Mouse (Mus musculus): Measurements from ENCODE around the gene Parp3.

Gene Parp3

DNA sequence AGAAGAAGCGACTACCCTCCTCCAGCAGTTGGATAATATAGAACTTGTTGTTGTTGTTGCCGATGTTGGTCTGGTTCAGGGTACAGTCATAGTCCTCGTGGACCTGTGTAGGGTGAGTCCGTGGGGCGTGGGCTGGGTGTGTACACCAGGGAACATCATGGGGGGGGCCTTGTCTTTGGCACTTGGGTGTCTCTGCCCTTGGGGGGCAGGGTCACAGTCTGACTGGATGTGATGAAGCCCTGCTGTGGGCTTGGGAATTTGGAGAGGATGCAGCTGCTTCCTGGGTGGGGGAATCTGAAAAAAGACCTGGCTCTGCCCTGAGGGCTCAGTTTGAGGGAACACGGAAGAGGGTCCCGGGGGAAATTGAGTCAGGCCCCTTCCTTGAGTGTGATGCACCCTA lies 1.7 kb downstream of the Parp3 start:
- no peak for DNase-seq (ENCODE audit: low spot score in 2 of 2)

DNA sequence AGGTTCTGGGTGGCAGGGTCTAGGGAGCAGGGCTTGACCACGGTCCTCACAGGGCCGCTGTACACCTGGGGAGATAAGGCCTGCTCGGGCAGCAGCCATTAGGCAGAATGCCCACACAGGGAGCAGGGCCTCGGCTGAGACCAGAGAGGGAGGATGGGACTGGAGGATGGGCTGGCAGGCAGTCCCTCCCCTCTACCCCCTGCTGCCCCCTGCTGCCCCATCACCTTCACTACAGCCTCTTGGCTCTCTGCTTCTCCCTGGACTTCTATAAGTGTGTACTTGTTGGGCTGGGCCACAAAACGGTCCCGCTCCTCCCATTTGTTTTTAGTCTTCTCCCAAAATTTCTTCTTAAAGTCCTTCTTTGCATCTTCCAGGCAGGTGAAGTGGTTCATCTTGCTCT lies 2.3 kb downstream of the Parp3 start:
- peak; percentile 48 to 61 for DNase-seq (ENCODE audit: low spot score in 2 of 2)

DNA sequence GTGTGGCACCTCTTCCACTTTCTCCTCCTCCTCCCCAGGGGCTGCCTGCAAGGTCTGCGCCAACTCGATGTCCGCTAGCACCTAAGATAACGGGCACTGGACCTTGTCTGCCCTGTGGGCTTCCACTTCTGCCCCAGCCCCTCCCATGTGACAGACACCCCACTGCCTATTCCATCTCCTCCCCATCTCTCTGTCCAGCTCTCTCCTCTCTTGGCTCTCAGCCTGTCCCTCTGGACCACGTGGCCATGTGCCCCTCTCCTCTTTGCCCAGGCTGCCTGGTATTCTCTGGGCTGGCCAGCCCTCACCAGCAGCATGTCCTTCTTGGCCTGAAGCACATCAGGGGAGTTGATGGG lies 3.0 kb downstream of the Parp3 start:
- no peak for DNase-seq (ENCODE audit: low spot score in 2 of 2)

DNA sequence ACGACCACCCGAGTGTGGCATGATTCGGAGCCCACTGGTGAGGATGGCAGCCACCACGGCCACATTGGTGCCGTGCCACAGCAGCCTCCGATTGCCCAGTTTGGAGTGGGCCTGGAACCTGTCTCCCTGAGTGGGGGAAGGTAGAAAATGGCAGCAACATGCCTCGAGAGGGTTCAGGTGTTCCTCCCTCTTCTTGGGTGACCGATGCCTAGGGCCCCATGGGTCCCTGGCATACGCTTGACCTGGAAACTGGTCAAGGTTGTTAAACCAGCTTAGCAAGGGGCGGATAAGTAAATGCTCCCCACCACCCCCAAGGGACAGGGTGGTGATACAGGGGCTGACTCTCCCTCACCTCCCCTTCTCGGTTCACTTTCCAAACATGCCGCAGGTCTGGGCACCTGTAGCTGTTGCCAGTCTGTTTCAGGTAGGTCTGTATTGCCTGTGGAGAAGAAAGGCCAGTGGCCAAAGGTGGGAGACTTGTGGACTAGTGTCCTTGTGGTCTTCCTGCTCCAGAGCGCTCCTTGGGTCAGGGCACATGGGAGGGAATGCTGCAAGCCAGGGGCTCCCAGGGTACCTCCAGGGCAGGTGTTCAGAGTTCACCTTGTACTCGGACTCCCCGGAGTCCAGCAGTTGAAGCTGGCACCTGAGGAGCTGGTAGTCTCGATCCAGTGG lies 3.5 kb downstream of the Parp3 start:
- no peak for DNase-seq (ENCODE audit: low spot score in 2 of 2)

DNA sequence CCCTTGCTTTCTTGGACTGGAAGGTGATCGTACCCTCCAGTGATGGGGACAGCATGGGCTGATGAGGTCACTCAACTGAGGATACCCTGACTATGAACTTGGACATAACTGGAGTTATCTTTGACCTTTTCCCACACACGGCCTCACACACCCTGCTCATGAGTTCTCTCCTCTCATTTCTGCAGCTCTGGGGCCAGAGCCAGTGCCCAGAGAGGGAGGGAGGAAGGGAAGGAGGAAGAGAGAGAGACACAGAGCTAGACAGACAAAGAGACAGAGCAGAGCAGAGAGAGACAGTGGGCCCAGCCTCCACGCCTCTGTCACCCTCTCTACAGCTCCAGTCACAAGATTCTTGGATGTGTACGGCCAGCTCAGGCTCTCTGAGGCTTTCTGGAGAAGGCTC lies 4.4 kb downstream of the Parp3 start:
- no peak for DNase-seq (ENCODE audit: low spot score in 2 of 2)

DNA sequence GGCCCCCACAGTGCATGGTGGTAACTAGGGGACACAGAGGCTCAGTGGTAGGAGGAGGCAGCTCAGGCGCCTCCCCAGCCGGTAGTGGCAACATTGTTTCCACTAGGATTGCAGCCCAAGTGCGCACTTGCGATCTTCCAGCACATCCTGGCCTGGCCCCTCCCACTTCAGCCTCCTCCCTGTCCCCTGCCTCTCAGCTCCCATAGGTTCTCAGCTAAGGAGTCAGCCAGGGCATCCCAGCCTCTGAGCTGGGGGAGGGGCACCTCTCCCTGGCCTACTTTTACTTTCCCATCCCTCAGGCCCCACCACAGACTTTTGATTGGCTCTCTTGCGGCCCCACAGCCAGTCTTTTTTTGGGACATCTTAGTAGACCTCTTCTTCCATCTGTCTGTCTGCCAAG lies 4.9 kb downstream of the Parp3 start:
- DNase-seq (ENCODE audit: low spot score in 2 of 2), result peak in 1 of 2 experiments; percentile 48

DNA sequence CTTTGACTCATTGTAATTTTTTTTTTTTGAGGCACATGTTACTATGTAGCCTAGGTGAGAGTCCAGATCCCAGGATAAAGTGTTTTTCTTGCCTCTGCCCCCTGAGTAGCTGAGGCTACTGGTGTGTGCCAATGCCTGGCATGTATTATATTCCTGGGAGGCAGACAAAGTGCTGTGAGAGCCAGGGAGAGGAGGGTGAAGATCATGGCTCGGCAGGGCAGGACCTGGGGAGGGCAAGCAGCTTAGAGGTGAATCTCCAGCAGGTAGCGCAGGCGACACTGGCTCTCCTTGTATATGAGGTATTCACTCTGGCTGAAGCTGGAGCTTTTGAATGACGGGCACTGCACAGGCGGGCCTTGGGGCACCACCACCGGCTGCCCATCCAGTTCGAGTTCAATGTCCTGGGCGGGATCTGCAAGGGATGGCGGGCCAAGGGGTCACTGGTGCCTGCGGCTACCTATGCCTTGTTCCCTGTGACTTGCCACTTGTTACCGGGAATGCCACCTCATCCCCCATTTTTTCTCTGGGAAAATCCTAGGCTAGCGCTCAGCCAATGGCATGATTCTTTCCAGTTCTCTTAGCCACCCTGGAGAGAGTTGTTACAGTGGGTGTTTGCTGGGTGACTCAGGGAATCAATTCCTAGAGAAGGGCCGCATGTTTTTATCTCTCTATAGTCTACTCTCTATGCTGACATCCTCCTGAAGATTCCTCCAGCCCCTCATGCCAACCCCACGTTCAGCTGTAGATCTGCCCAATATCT lies 5.6 kb downstream of the Parp3 start:
- no peak for DNase-seq (ENCODE audit: low spot score in 2 of 2)

DNA sequence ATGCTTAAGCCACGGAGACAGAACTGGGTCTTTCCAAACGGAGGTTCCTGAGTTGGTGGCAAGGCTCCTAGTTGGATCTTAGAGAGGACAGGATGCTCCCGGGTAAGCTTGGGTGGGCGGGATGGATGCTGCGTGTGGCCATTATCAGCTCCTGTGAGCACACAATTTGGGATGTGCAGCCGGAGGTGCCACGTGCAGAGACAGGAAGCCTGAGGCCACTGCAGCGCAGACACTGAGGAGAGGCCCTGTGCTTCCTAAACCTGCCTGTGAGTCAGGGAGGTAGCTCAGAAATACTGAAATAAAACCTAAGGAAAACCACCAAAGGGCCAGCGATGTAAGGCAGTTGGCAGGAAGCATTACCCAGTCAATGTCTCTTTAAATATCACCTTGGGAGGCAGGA lies 7.0 kb downstream of the Parp3 start:
- no peak for DNase-seq (ENCODE audit: low spot score in 2 of 2)

DNA sequence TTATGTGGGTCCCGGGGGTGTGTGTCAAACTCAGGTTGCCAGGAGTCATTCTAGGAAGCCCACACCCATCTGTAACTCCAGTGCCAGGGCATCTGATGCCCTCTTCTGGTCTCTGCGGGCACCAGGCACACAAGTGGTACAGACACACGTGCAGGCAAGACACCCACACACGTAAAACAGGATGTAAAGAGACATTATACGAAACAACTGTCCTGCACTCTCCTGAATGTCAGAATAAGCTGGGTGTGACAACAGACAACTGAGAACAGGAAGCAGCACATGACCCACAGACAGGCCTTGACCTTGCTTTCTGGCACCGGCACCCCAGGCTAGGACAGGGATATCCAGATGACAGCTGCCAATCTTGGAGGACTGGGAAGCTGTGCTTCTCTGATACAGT lies 7.4 kb downstream of the Parp3 start:
- no peak for DNase-seq (ENCODE audit: low spot score in 2 of 2)

DNA sequence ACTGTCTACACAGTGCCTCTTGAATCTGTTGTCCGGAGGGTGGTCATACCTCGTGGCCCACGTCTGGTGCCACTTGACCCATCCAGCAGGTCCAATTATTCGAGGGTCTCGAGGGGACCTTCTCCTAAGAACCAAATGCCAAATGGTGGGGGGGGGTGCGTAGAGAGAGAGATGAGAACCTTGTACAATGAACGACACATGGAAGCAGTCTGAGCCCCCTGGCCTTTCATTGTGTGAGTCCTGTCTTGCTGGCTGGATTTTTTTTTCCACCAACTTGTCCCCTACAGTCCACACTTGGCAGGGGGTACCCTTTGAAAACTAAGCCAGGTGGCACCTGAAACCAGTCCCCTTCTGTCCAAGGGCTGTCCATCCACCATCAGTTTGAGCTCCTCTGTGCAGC lies 9.0 kb downstream of the Parp3 start:
- no peak for DNase-seq (ENCODE audit: low spot score in 2 of 2)

DNA sequence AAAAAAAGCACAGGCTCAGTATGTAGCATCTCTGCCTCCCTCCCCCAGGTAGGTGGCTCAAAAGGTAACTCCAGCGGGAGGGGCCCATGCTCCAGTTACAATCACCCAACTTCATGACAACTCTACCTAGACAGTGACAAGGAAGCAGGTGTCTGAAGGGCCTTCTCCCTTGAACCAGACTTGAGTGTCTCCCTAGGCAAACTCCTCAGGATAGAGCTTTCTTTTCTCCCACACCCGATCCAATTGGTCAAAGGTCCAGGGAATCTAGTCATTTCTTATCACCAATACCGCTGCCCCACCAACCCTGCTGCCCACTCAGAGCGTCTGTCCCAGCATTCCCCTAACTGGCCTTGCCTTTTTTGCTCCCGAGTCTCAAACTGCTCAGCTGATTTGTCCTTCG lies 10.0 kb downstream of the Parp3 start:
- DNase-seq (ENCODE audit: low spot score in 2 of 2), result no peak

DNA sequence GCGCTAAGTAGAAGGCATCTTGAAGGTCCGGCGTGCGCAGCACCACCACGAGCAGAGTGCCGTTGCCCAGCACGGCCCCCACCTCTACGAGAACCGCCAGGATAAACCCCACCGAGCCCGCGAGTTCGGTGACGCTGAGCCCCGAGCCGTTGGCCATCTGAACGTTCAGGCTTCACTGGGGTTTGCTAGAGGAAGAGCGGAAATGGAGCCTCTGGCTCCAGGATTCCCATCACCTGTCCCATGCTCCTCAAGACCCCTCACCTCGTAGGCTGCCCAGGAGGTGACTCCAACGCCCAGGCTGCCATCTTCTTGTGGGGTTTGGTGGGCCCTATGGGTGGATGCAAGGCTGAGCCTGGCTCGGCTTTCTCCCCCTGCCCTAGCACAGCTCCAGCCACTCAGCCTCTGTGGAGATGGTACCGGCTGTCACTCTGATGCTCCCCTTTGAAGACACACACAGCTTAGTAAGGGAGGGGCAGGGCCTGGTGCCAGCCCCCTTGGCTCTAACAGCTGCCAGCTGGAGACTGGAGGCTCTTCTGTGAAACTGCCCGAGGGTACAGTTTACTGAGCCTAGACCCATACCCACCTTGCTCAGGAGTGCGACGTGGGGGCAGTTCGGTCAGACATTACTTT lies 11.1 kb downstream of the Parp3 start, which contains the start of gene Gpr62:
TSS of gene Gpr62 (minus strand) at position 368 of the 630 bp plus-strand sequence.
- DNase-seq (ENCODE audit: low spot score in 2 of 2), result no peak

DNA sequence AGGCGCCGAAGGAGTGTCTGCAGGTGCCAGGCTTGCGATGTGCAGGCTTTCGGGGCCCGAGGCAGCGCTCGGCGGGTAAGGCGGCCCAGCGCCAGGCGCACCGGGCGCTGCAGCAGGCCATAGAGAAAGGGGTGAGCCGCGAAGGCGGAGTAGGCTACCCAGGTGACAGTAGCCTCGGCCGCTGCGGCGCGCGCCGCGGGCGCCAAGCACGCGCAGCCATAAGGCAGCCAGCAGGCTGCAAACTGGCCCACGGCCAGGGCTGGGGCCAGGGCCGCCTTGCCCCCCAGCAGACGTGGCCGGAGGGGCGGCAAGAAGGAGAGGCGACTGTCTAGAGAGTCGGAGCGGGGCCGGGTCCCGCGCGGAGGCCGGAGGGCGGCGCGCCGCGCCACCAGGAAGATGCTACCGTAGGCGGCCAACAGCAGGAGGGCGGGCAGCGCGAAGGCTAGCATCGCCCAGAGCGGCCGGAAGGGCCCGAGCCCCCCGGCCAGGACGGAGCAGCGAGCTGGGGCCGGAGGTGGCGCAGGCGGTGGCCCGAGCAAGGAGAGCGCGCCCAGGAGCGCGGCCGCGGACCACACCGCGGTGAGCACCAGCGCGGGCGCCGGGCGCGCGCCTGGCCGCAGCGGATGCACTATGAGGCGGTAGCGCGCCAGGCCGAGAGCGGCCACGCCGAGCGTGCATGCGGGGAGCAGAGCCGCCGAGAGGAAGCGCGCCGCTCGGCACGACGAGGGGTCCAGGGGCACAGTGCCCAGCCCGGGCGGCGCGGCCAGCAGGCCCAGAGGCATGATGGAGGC lies 11.8 kb downstream of the Parp3 start:
- DNase-seq (ENCODE audit: low spot score in 2 of 2), result peak in 1 of 2 experiments; percentile 50

DNA sequence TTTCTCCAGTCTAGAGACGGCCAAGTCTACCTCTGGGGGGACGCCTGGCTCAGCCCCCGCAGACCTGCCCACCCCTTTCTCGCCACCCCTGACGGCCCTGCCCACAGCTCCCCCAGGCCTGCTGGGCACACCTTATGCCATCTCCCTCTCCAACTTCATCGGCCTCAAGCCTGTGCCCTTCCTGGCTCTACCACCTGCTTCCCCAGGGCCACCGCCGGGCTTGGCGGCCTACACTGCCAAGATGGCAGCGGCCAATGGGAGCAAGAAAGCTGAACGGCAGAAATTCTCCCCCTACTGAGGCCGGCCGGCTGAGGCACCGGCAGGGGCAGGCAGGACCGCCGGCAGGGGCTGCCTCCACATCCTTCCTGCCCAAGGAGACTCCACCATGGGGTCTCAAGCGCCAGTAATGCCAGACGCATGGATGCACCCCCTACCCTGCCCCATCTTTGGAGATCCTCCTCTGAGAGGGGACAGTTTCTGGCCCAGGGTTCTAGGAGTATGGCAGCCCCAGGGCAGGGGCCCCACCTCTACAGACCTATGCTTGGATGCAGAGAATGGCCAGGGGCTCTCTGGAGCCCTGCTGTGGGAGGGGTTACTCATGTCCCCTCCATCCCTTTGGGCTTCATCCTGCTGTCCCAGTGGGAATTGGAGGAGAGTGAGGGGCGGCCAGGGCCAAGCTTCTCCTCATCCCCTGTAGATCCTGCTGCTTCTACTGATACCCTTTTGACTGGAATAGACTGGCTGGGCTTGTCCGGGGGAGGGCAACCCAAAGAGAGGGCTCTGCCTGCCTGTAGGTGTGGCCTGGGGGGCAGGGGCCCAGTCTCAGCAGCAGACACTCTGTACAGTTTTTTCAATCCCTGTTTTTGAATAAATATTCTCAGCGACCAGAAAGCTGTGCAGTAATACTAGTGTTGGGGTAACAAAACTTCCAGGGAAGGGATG lies 13.4 kb downstream of the Parp3 start:
- no peak for DNase-seq (ENCODE audit: low spot score in 2 of 2)

DNA sequence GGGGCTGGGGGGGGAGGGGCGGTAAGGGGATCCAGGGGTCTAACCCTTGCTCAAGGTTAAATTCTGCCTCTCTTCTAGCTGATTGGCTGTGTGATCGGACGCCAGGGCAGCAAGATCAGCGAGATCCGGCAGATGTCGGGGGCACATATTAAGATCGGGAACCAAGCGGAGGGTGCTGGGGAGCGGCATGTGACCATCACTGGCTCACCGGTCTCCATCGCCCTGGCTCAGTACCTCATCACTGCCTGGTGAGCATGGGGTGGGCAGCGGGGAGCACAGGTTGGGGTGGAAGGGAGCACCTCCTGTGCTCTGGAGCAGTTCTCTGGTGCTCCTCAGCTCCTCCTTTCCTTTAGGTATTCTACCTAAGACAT lies 14.3 kb downstream of the Parp3 start:
- DNase-seq (ENCODE audit: low spot score in 2 of 2), result no peak

DNA sequence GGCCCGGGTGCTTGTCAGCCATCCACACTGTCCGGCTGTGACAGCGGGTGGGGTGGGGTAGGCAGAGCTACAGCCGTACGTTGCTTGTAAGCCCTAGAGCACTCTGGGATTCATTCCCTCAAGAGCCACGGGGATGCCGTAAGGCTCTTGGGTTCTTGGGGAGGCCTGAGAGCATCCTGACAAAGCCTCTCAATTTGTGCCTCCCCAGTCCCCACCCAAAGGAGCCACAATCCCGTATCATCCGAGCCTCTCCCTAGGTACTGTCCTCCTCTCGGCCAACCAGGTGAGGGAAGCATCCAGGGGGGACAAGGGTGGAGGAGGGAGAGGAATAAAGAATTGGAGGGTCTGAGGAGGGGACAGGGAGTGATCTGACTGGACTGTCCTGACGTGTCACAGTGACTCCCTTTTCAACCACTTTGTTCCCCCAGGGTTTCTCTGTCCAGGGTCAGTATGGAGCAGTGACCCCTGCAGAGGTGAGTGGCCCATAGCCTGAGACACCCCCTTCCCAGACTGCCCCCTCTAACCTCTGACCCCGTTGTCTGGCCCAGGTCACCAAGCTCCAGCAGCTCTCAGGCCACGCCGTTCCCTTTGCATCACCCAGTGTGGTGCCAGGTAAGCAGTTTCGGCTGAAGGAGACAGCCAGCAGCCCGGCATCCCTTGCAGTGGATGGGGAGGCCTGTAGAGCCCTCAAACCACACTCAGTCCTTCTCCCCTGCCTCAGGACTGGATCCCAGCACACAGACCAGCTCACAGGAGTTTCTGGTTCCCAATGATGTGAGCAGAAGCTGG lies 14.9 kb downstream of the Parp3 start:
- no peak for DNase-seq (ENCODE audit: low spot score in 2 of 2)

DNA sequence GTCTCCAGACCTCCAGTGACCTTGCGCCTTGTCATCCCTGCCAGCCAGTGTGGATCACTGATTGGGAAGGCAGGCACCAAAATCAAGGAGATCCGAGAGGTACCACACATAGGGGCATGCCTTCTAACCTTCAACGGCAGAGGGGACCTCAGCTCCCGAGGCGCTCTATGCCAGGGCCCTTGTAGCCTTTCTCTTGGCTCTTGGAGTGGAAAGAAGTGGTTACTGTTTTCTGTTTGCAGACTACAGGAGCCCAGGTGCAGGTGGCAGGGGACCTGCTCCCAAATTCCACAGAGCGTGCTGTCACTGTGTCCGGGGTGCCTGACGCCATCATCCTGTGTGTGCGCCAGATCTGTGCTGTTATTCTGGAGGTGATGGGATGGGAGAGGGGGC lies 15.7 kb downstream of the Parp3 start:
- no peak for DNase-seq (ENCODE audit: low spot score in 2 of 2)

DNA sequence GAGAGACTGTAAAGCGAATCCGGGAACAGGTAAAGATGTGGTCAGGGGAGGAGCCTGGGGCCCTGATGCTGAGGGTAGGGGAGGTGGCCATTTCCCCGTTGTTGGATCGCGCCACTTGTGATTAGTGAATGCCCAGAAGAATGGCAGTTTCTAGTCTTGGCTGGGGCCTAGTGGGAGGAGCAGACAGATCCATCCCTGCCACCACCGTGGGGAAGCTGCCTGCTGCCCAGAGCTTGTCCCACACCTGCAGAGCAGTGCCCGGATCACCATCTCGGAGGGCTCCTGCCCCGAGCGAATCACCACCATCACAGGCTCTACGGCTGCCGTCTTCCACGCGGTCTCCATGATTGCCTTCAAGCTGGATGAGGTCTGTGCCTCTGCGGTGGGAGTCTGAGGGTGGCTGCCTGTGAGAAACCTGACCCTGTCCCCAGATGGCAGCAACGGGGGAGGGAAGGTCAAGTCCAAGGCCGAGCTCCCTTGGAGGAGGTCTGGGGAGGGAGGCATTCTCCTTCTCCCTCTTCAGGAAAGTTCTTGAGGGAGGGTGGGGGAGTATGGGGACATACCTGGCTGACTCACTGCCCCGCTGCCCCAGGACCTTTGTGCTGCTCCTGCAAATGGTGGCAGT lies 16.2 kb downstream of the Parp3 start:
- DNase-seq (ENCODE audit: low spot score in 2 of 2), result no peak

DNA sequence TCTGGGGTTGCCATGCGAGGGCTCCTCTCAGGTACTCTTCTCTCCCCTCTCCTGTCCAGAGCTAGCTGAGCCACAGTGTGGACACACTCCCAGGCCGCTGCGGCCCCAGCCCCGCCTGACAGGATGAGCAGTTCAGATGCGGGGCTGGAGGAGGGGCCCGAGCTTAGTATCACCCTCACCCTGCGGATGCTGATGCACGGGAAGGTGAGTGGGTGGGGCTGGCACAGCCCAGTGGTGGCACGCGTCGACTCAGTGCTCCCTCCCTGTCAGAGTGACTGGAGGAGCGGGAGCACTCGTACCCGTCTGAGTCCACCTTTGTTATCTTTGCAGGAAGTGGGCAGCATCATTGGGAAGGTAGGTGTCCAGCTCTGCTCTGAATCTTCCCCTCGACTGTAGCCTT lies 16.8 kb downstream of the Parp3 start:
- no peak for DNase-seq (ENCODE audit: low spot score in 2 of 2)

DNA sequence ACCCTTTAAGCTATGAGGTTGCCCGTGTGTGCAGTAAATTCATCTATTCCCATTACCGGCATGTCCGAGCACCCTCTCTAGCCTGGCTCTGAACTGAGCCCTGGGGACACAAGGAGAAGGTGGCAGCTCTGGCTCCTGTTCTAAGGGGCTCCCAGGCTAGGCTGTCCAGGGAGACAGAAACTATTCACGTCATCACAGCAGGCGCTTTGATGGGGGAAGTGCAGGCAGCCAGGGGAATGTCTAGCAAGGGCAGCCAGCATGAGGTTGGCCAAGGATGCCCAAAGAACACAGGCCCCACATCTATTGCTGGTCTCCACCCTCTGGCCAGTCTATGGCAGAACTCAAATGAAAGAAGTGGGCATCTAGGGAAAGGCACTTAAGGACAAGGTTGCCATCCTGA lies 18.8 kb downstream of the Parp3 start:
- no peak for DNase-seq (ENCODE audit: low spot score in 2 of 2)

Data from urinary bladder, adult 18-20 months (tissue).